Mouse (Mus musculus): ENCODE measurements around the gene D930048N14Rik.

GRCm38 (mm10) chr11:51606447-51607095 lies 44.2 kb upstream of the D930048N14Rik start, which contains the start of gene Hnrnpab:
- TF ChIP-seq CTCF (conservative IDR thresholded peaks at IDR 0.05; ENCODE audit: low read length): no peak
- no peak for TF ChIP-seq POU5F1 (IDR thresholded peaks at IDR 0.05; ENCODE audit: borderline replicate concordance, low read length)
